Mouse (Mus musculus) R1 (cell line): Measurements from ENCODE around the gene Pigb.

Experiments
- DNase-seq: peaks from one replicate; pipeline ENCODE4 v3.0.0-alpha.2; 2018; ENCODE audit warnings: low read depth, low spot score

Gene Pigb

GRCm38 (mm10) chr9:73045711-73046110, 5.5 kb upstream of the Pigb start:
- DNase-seq = no peak

- peak; percentile 29 for DNase-seq
Measured at GRCm38 (mm10) chr9:73045204-73045603, 5.0 kb upstream of the Pigb start.

- DNase-seq = peak; percentile 91
Measured at GRCm38 (mm10) chr9:73044146-73045079, 4.2 kb upstream of the Pigb start, which contains the start of gene Rab27a. Gene Rab27a, plus strand, starts transcription at chr9:73044854.

- peak; percentile 95 for DNase-seq
Measured at GRCm38 (mm10) chr9:73039222-73039945, 794 bp downstream of the Pigb start.

- no peak for DNase-seq
Measured at GRCm38 (mm10) chr9:73033406-73033805, 6.8 kb downstream of the Pigb start.

GRCm38 (mm10) chr9:73031421-73031820, 8.8 kb downstream of the Pigb start:
- DNase-seq = no peak

GRCm38 (mm10) chr9:73030443-73030842, 9.7 kb downstream of the Pigb start:
- DNase-seq = no peak

- DNase-seq = peak; percentile 77
Measured at GRCm38 (mm10) chr9:73025818-73026636, 14.2 kb downstream of the Pigb start.

- DNase-seq = no peak
Measured at GRCm38 (mm10) chr9:73020566-73021097, 19.5 kb downstream of the Pigb start.

GRCm38 (mm10) chr9:73019841-73020240, 20.3 kb downstream of the Pigb start:
- DNase-seq = no peak

- no peak for DNase-seq
Measured at GRCm38 (mm10) chr9:73014724-73015123, 25.5 kb downstream of the Pigb start.

GRCm38 (mm10) chr9:73012629-73013028, 27.5 kb downstream of the Pigb start:
- no peak for DNase-seq

GRCm38 (mm10) chr9:73008384-73008783, 31.8 kb downstream of the Pigb start:
- no peak for DNase-seq

GRCm38 (mm10) chr9:73006175-73006574, 34.0 kb downstream of the Pigb start:
- DNase-seq = peak; percentile 61

GRCm38 (mm10) chr9:73005106-73005505, 35.1 kb downstream of the Pigb start:
- peak; percentile 80 for DNase-seq

- no peak for DNase-seq
Measured at GRCm38 (mm10) chr9:73004076-73004475, 36.1 kb downstream of the Pigb start.

GRCm38 (mm10) chr9:73002177-73002576, 38.0 kb downstream of the Pigb start:
- DNase-seq = no peak

GRCm38 (mm10) chr9:73001314-73002011, 38.7 kb downstream of the Pigb start:
- no peak for DNase-seq

- no peak for DNase-seq
Measured at GRCm38 (mm10) chr9:73000487-73000886, 39.7 kb downstream of the Pigb start.

GRCm38 (mm10) chr9:72996806-72997205, 43.4 kb downstream of the Pigb start:
- peak; percentile 78 for DNase-seq

- peak; percentile 95 for DNase-seq
Measured at GRCm38 (mm10) chr9:72996167-72996566, 44.0 kb downstream of the Pigb start.
